In genomic region chr6:88731211-88731751, GRCm38 (mm10) we compare ENCODE assay signal across 11 mouse cellular contexts. TPM values are rescaled to one million over a fixed set of nuclear protein-coding genes. Genes with fewer than 3 reads are reported as not detected.
DNase-seq lines count a peak whose midpoint lies in the region; ATAC-seq lines count a peak whose summit lies in the region.
"Had no signal": no experiment of that assay in that cellular context is flagged by ENCODE, and none has a peak within 500 bp of the region (broad histone marks: within the 10 kb centered on the region; RNA-seq: fewer than 3 reads in every experiment).

No protein-coding gene starts in this region.

- no peak overlapping the region for H3K4me3 ChIP-seq in lung, embryonic 16.5 days (ENCODE audit: low read length)
- H3K4me3 ChIP-seq in midbrain, embryonic 14.5 days (replicated peaks; ENCODE audit: low read depth, low read length), result no peak overlapping the region
- H3K4me3 ChIP-seq: heart, embryonic 13.5 days; myocyte had no signal

- no peak overlapping the region for H3K9ac ChIP-seq in lung, embryonic 16.5 days (ENCODE audit: low read length)
- no peak overlapping the region for H3K9ac ChIP-seq in midbrain, embryonic 14.5 days (replicated peaks; ENCODE audit: low read length)
- H3K9ac ChIP-seq: heart, embryonic 13.5 days had no signal

- H3K36me3 ChIP-seq in lung, embryonic 16.5 days (ENCODE audit: control insufficient read depth, insufficient read depth, low read length), result peaks cover 2% of the 10 kb centered on the region; the same call in 1 of the 2 replicates
- no peaks in the 10 kb centered on the region for H3K36me3 ChIP-seq in midbrain, embryonic 14.5 days (ENCODE audit: control insufficient read depth, insufficient read depth, low read length)
- H3K36me3 ChIP-seq: heart, embryonic 13.5 days had no signal

- peak; percentile 64 for ATAC-seq in frontal cortex, adult (ENCODE audit: low TSS enrichment)
- ATAC-seq in lung, embryonic 16.5 days (ENCODE audit: low read depth), result peak; percentile 56
- ATAC-seq in midbrain, embryonic 14.5 days (ENCODE audit: low FRiP score, low TSS enrichment), result no peak
- ATAC-seq: activated CD4-positive, CD25-positive, alpha-beta regulatory T cell, adult 4 months had no signal

- H3K27me3 ChIP-seq in lung, embryonic 16.5 days (ENCODE audit: control insufficient read depth, insufficient read depth, low read depth, low read length), result no peaks in the 10 kb centered on the region
- peaks cover 5% of the 10 kb centered on the region; the same call in 1 of the 2 replicates for H3K27me3 ChIP-seq in midbrain, embryonic 14.5 days (ENCODE audit: control insufficient read depth, insufficient read depth, low read length)

- H3K4me2 ChIP-seq in lung, embryonic 16.5 days (ENCODE audit: low read depth, low read length), result no peak overlapping the region
- H3K4me2 ChIP-seq in midbrain, embryonic 14.5 days (ENCODE audit: low read length), result no peak overlapping the region
- H3K4me2 ChIP-seq: heart, embryonic 13.5 days had no signal

- H3K9me3 ChIP-seq in lung, embryonic 16.5 days (ENCODE audit: control insufficient read depth, low read length), result no peaks in the 10 kb centered on the region
- H3K9me3 ChIP-seq in midbrain, embryonic 14.5 days (ENCODE audit: control insufficient read depth, low read length), result no peaks in the 10 kb centered on the region
- H3K9me3 ChIP-seq: heart, embryonic 13.5 days had no signal

- no peak overlapping the region for H3K27ac ChIP-seq in lung, embryonic 16.5 days (ENCODE audit: low read length)
- no peak overlapping the region for H3K27ac ChIP-seq in midbrain, embryonic 14.5 days (replicated peaks; ENCODE audit: low read depth, low read length)
- H3K27ac ChIP-seq: heart, embryonic 13.5 days had no signal

- no peak for DNase-seq in frontal cortex, postnatal 10 days (ENCODE audit: low spot score in 2 of 2)
- DNase-seq in spleen, adult 12 weeks (ENCODE audit: low spot score), result peak; percentile 80
- DNase-seq in spleen, adult 18-20 months, result no peak
- DNase-seq in adrenal gland, postnatal 4 days (ENCODE audit: low spot score in 2 of 2), result no peak
- DNase-seq in testis, postnatal 10 days (ENCODE audit: low spot score), result no peak
- no peak for DNase-seq in midbrain, embryonic 14.5 days

- 60% methylated on average over 11 of the region's 11 CpGs for WGBS in lung, embryonic 16.5 days
- WGBS in midbrain, embryonic 14.5 days, result 92% methylated on average over 11 of the region's 11 CpGs

- H3K4me1 ChIP-seq in lung, embryonic 16.5 days (replicated peaks; ENCODE audit: control insufficient read depth, insufficient read depth, low read length), result peaks cover 29% of the 10 kb centered on the region
- H3K4me1 ChIP-seq in midbrain, embryonic 14.5 days (ENCODE audit: control insufficient read depth, insufficient read depth, low read length), result no peaks in the 10 kb centered on the region

RNA-seq across cellular contexts. Expression of gene Mgll, which starts 7.1 kb away (rescaled TPM):
- polyA plus RNA-seq in lung, embryonic 16.5 days (2015; fragmentation: Nextera tagmentation; extraction: Ambion mirVana), result 73.2 and 79.8 TPM in 2 replicates
- 10 to 100 TPM; 83.6 to 88.1 TPM for total RNA-seq in adrenal gland, postnatal 4 days (2021)
- 21.5 and 24.7 TPM in 2 replicates for polyA plus RNA-seq in midbrain, embryonic 14.5 days (2014; fragmentation: Nextera tagmentation; extraction: Ambion mirVana)
